In genomic region chr14:121061686-121062085, GRCm38 (mm10) we compare ENCODE assay signal across 9 mouse cellular contexts. TPM values are rescaled to one million over a fixed set of nuclear protein-coding genes. Genes with fewer than 3 reads are reported as not detected.
DNase-seq lines count a peak whose midpoint lies in the region; ATAC-seq and TF ChIP-seq lines count a peak whose summit lies in the region.
"Had no signal": no experiment of that assay in that cellular context is flagged by ENCODE, and none has a peak within 500 bp of the region (broad histone marks: within the 10 kb centered on the region; RNA-seq: fewer than 3 reads in every experiment).

No protein-coding gene starts in this region.

- ATAC-seq in lung, postnatal 0 days = no peak
- no peak for ATAC-seq in intestine, embryonic 14.5 days (replicated peaks; ENCODE audit: low FRiP score, low TSS enrichment, low read depth)
- ATAC-seq in stomach, embryonic 16.5 days (ENCODE audit: insufficient read depth, low FRiP score) = peak; percentile 22; the same call in 1 of the 2 replicates
- no peak for ATAC-seq in liver, embryonic 12.5 days

- no peak for TF ChIP-seq CTCF in lung, postnatal 0 days (IDR thresholded peaks at IDR 0.05)
- no peak for TF ChIP-seq CTCF in lung, adult 2 months (IDR thresholded peaks at IDR 0.05; ENCODE audit: insufficient read depth, low read length)

- no peak overlapping the region for H3K27ac ChIP-seq in lung, postnatal 0 days (ENCODE audit: low read length)
- peak overlapping the region; percentile 62 for H3K27ac ChIP-seq in intestine, embryonic 14.5 days (ENCODE audit: low read depth)
- H3K27ac ChIP-seq in stomach, embryonic 16.5 days (ENCODE audit: low read length) = peak overlapping the region; percentile 60
- no peak overlapping the region for H3K27ac ChIP-seq in liver, embryonic 12.5 days

- H3K4me1 ChIP-seq in lung, postnatal 0 days (ENCODE audit: insufficient read depth, low read depth, low read length) = peaks cover 14% of the 10 kb centered on the region; the same call in 1 of the 2 replicates
- H3K4me1 ChIP-seq in lung, adult 2 months (ENCODE audit: control insufficient read depth, insufficient read depth, low read length) = peaks cover 13% of the 10 kb centered on the region
- peaks cover 42% of the 10 kb centered on the region for H3K4me1 ChIP-seq in intestine, embryonic 14.5 days (replicated peaks; ENCODE audit: control insufficient read depth, insufficient read depth, low read length)
- H3K4me1 ChIP-seq in stomach, embryonic 16.5 days (ENCODE audit: control insufficient read depth, insufficient read depth, low read length) = peaks cover 34% of the 10 kb centered on the region
- H3K4me1 ChIP-seq in liver, embryonic 12.5 days = peaks cover 21% of the 10 kb centered on the region
- H3K4me1 ChIP-seq: megakaryocyte, embryonic 14.5 days had no signal

- no peak overlapping the region for H3K9ac ChIP-seq in lung, postnatal 0 days (replicated peaks; ENCODE audit: low read depth)
- no peak overlapping the region for H3K9ac ChIP-seq in intestine, embryonic 14.5 days (ENCODE audit: low read length)
- no peak overlapping the region for H3K9ac ChIP-seq in stomach, embryonic 16.5 days (ENCODE audit: low read length)
- no peak overlapping the region for H3K9ac ChIP-seq in liver, embryonic 12.5 days

- no peak overlapping the region for H3K4me2 ChIP-seq in lung, postnatal 0 days (replicated peaks; ENCODE audit: low read depth, low read length)
- no peak overlapping the region for H3K4me2 ChIP-seq in intestine, embryonic 14.5 days (ENCODE audit: low read length)
- peak overlapping the region; percentile 1; the same call in 1 of the 2 replicates for H3K4me2 ChIP-seq in stomach, embryonic 16.5 days (ENCODE audit: low read depth, low read length)
- H3K4me2 ChIP-seq in liver, embryonic 12.5 days = no peak overlapping the region

- no peaks in the 10 kb centered on the region for H3K9me3 ChIP-seq in lung, postnatal 0 days (ENCODE audit: low read length)
- no peaks in the 10 kb centered on the region for H3K9me3 ChIP-seq in intestine, embryonic 14.5 days (ENCODE audit: control insufficient read depth, low read length)
- no peaks in the 10 kb centered on the region for H3K9me3 ChIP-seq in stomach, embryonic 16.5 days (replicated peaks; ENCODE audit: control insufficient read depth, low read length)
- H3K9me3 ChIP-seq in liver, embryonic 12.5 days (replicated peaks) = no peaks in the 10 kb centered on the region

- peak; percentile 50 for DNase-seq in lung, postnatal 0 days (ENCODE audit: low spot score)
- DNase-seq in lung, adult 2 months = no peak
- peak; percentile 35 for DNase-seq in gastrocnemius, adult 8-10 months (ENCODE audit: low spot score in 2 of 2)
- DNase-seq in intestine, embryonic 14.5 days (ENCODE audit: low spot score) = no peak
- no peak for DNase-seq in adrenal gland, postnatal 25 days
- no peak for DNase-seq in yolk sac, embryonic 10.5 days (ENCODE audit: low spot score)

- WGBS in lung, postnatal 0 days = 43% methylated on average over 4 of the region's 4 CpGs
- WGBS in lung, adult 2 months = 35% methylated on average over 4 of the region's 4 CpGs
- WGBS in intestine, embryonic 14.5 days = 66% methylated on average over 4 of the region's 4 CpGs
- WGBS in stomach, embryonic 16.5 days = 57% methylated on average over 4 of the region's 4 CpGs
- 49% methylated on average over 4 of the region's 4 CpGs for WGBS in liver, embryonic 12.5 days (ENCODE audit: insufficient replicate concordance)

- H3K36me3 ChIP-seq in lung, postnatal 0 days (ENCODE audit: insufficient read depth, low read length) = no peaks in the 10 kb centered on the region
- peaks cover 6% of the 10 kb centered on the region; the same call in 1 of the 2 replicates for H3K36me3 ChIP-seq in intestine, embryonic 14.5 days (ENCODE audit: control insufficient read depth, insufficient read depth, low read length)
- H3K36me3 ChIP-seq in stomach, embryonic 16.5 days (ENCODE audit: control insufficient read depth, insufficient read depth, low read length) = no peaks in the 10 kb centered on the region
- H3K36me3 ChIP-seq in liver, embryonic 12.5 days = peaks cover 5% of the 10 kb centered on the region; the same call in 1 of the 2 replicates

- H3K27me3 ChIP-seq in lung, postnatal 0 days (replicated peaks; ENCODE audit: insufficient read depth, low read length) = no peaks in the 10 kb centered on the region
- no peaks in the 10 kb centered on the region for H3K27me3 ChIP-seq in intestine, embryonic 14.5 days (replicated peaks; ENCODE audit: control insufficient read depth, insufficient read depth, low read length)
- H3K27me3 ChIP-seq in stomach, embryonic 16.5 days (ENCODE audit: control insufficient read depth, insufficient read depth, low read length) = no peaks in the 10 kb centered on the region
- H3K27me3 ChIP-seq in liver, embryonic 12.5 days (replicated peaks) = no peaks in the 10 kb centered on the region
- H3K27me3 ChIP-seq: megakaryocyte, embryonic 14.5 days had no signal

- TF ChIP-seq POLR2A in lung, adult 2 months (IDR thresholded peaks at IDR 0.05; ENCODE audit: borderline replicate concordance, extremely low read depth, low read depth, low read length) = no peak

- TF ChIP-seq EP300 in lung, postnatal 0 days (IDR thresholded peaks at IDR 0.05) = no peak

- no peak overlapping the region for H3K4me3 ChIP-seq in lung, postnatal 0 days (ENCODE audit: low read depth, low read length)
- H3K4me3 ChIP-seq in lung, adult 2 months (replicated peaks; ENCODE audit: extremely low read depth, low read depth, low read length) = no peak overlapping the region
- H3K4me3 ChIP-seq in intestine, embryonic 14.5 days (ENCODE audit: low read depth, low read length) = no peak overlapping the region
- no peak overlapping the region for H3K4me3 ChIP-seq in stomach, embryonic 16.5 days (replicated peaks; ENCODE audit: low read length)
- H3K4me3 ChIP-seq in liver, embryonic 12.5 days = no peak overlapping the region
- H3K4me3 ChIP-seq: megakaryocyte, embryonic 14.5 days had no signal

RNA-seq across cellular contexts. Expression of gene Farp1, which starts 26.7 kb away (rescaled TPM):
- 17.9 TPM in 2 replicates for polyA plus RNA-seq in lung, postnatal 0 days (2015; fragmentation: Nextera tagmentation; extraction: Ambion mirVana)
- polyA plus RNA-seq in lung, adult 2 months (2012; rRNA removed) = 37.2 and 42.3 TPM in 2 replicates
- 1 to 10 TPM; 3.7 to 6.8 (median 4.1) TPM for total RNA-seq in gastrocnemius, adult 8-10 months (2022)
- 25.9 and 26.1 TPM in 2 replicates for polyA plus RNA-seq in intestine, embryonic 14.5 days (2014; fragmentation: Nextera tagmentation; extraction: Ambion mirVana)
- polyA plus RNA-seq in stomach, embryonic 16.5 days (2015; fragmentation: Nextera tagmentation; extraction: Ambion mirVana) = 14.5 and 15.2 TPM in 2 replicates
- total RNA-seq in adrenal gland, postnatal 25 days (2021) = 23.8 and 25.8 TPM in 2 replicates
- 8.0 and 8.8 TPM in 2 replicates for polyA plus RNA-seq in liver, embryonic 12.5 days (2016; fragmentation: Nextera tagmentation; extraction: Ambion mirVana)

Comparison
In these comparisons a context has a peak if more than half of its experiments do, and no peak if none do; other contexts are left out.
1. DNase-seq: peak in lung, postnatal 0 days (single experiment) and gastrocnemius, adult 8-10 months (2 of 2); none in lung, adult 2 months (single experiment), intestine, embryonic 14.5 days (single experiment), adrenal gland, postnatal 25 days (single experiment) and yolk sac, embryonic 10.5 days (single experiment).
2. H3K27ac ChIP-seq: peak in intestine, embryonic 14.5 days (single experiment) and stomach, embryonic 16.5 days (single experiment); none in lung, postnatal 0 days (single experiment) and liver, embryonic 12.5 days (single experiment).